Mouse (Mus musculus): ENCODE measurements around the gene Mmp19.

Mmp19 gene

DNA sequence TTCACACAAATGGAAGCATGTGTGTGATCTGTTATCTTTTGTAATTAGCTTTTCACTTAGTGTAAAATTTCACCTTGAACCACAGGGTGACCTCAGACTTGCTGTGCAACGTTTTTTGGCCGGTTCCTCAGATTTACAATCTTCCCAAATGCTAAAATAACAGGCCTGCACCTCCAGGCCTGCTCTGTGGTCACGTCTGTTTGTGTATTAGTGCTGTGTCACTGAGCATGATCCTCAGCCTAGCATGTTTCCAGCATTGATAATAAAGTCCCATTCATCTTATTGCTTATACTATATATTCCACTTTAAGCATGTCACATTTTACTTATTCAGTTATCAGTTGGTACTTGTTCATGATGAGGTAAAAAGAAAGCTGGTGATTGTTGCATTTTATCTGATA is 59.6 kb downstream of the Mmp19 start:
- DNase-seq (ENCODE audit: low spot score) = no peak

Measured in urinary bladder, postnatal 14 days (tissue).